10 mouse cellular contexts compared by ENCODE assay signal in genomic region chr1:136118875-136119274, GRCm38 (mm10). TPM values are rescaled to one million over a fixed set of nuclear protein-coding genes. Genes with fewer than 3 reads are reported as not detected.
DNase-seq lines count a peak whose midpoint lies in the region; TF ChIP-seq lines count a peak whose summit lies in the region.
"Had no signal": no experiment of that assay in that cellular context is flagged by ENCODE, and none has a peak within 500 bp of the region (broad histone marks: within the 10 kb centered on the region; RNA-seq: fewer than 3 reads in every experiment).

No protein-coding gene starts in this region.

- no peak for TF ChIP-seq POLR2A in bone marrow, adult 2 months (IDR thresholded peaks at IDR 0.05; ENCODE audit: borderline replicate concordance, control insufficient read depth, low read depth, low read length)
- no peak for TF ChIP-seq POLR2A in kidney, adult 2 months (IDR thresholded peaks at IDR 0.05; ENCODE audit: low read depth, low read length)

- no peaks in the 10 kb centered on the region for H3K9me3 ChIP-seq in limb, embryonic 10.5 days (replicated peaks)
- H3K9me3 ChIP-seq: liver, embryonic 15.5 days had no signal

- no peaks in the 10 kb centered on the region for H3K27me3 ChIP-seq in limb, embryonic 10.5 days (ENCODE audit: low read depth, poor library complexity, severe bottlenecking)
- H3K27me3 ChIP-seq in kidney, adult 2 months (replicated peaks; ENCODE audit: control insufficient read depth, insufficient read depth, low read length): no peaks in the 10 kb centered on the region

- H3K4me3 ChIP-seq in bone marrow, adult 2 months (replicated peaks; ENCODE audit: control insufficient read depth, low read depth, low read length): no peak overlapping the region
- no peak overlapping the region for H3K4me3 ChIP-seq in limb, embryonic 10.5 days
- no peak overlapping the region for H3K4me3 ChIP-seq in kidney, adult 2 months (ENCODE audit: insufficient read depth, low read depth, low read length)
- H3K4me3 ChIP-seq: erythroblast, embryonic 14.5 days; liver, embryonic 15.5 days had no signal

- peak; percentile 46 for DNase-seq in embryo, embryonic 10 days (ENCODE audit: low spot score)
- no peak for DNase-seq in embryo, embryonic 9.5 days (ENCODE audit: extremely low spot score)
- DNase-seq in frontal cortex, postnatal 36 days (ENCODE audit: low spot score in 2 of 2): peak; percentile 87 to 91
- peak; percentile 61 for DNase-seq in limb, embryonic 10.5 days (ENCODE audit: low spot score)
- DNase-seq in right cerebral cortex, postnatal 36 days (ENCODE audit: low spot score in 2 of 2): peak; percentile 81 to 88
- DNase-seq in kidney, adult 2 months: no peak
- no peak for DNase-seq in urinary bladder, postnatal 14 days (ENCODE audit: low spot score)

- peak overlapping the region; percentile 46 for H3K27ac ChIP-seq in bone marrow, adult 2 months (ENCODE audit: control insufficient read depth, insufficient read depth, low read depth, low read length, poor library complexity)
- peak overlapping the region; percentile 66 for H3K27ac ChIP-seq in limb, embryonic 10.5 days
- no peak overlapping the region for H3K27ac ChIP-seq in kidney, adult 2 months (ENCODE audit: insufficient read depth, low read depth, low read length)
- H3K27ac ChIP-seq: liver, embryonic 15.5 days had no signal

- 5% methylated on average over 8 of the region's 8 CpGs for WGBS in bone marrow, adult 2 months
- 11% methylated on average over 8 of the region's 8 CpGs for WGBS in limb, embryonic 10.5 days
- WGBS in kidney, adult 2 months: 54% methylated on average over 8 of the region's 8 CpGs

- H3K36me3 ChIP-seq in limb, embryonic 10.5 days: no peaks in the 10 kb centered on the region
- no peaks in the 10 kb centered on the region for H3K36me3 ChIP-seq in kidney, adult 2 months (ENCODE audit: control insufficient read depth, insufficient read depth, low read length)
- H3K36me3 ChIP-seq: liver, embryonic 15.5 days had no signal

- H3K4me1 ChIP-seq in bone marrow, adult 2 months (ENCODE audit: control insufficient read depth, insufficient read depth, low read length): peaks cover 14% of the 10 kb centered on the region
- H3K4me1 ChIP-seq in limb, embryonic 10.5 days: peaks cover 37% of the 10 kb centered on the region
- H3K4me1 ChIP-seq in kidney, adult 2 months (ENCODE audit: control insufficient read depth, insufficient read depth, low read length): no peaks in the 10 kb centered on the region

- no peak for TF ChIP-seq CTCF in bone marrow, adult 2 months (IDR thresholded peaks at IDR 0.05; ENCODE audit: control insufficient read depth, insufficient read depth, low read length)
- no peak for TF ChIP-seq CTCF in kidney, adult 2 months (conservative IDR thresholded peaks at IDR 0.05; ENCODE audit: insufficient read depth, insufficient read length, low read depth, low read length)

RNA-seq across cellular contexts. Expression of gene Kif21b, which starts 12.3 kb away (rescaled TPM):
- polyA plus RNA-seq in bone marrow, adult 2 months (2011; ENCODE audit: insufficient read depth, insufficient read length, low replicate concordance, missing spikeins): 22.5 and 40.5 TPM in 2 replicates
- 7.2 and 10.9 TPM in 2 replicates for polyA plus RNA-seq in limb, embryonic 10.5 days (2016; fragmentation: Nextera tagmentation; extraction: Ambion mirVana)
- polyA plus RNA-seq in kidney, adult 2 months (2012; rRNA removed): 1.3 and 4.2 TPM in 2 replicates

Comparison
In these comparisons a context has a peak if more than half of its experiments do, and no peak if none do; other contexts are left out.
1. DNase-seq: peak in embryo, embryonic 10 days (single experiment), frontal cortex, postnatal 36 days (2 of 2), limb, embryonic 10.5 days (single experiment) and right cerebral cortex, postnatal 36 days (2 of 2); none in embryo, embryonic 9.5 days (single experiment), kidney, adult 2 months (single experiment) and urinary bladder, postnatal 14 days (single experiment).